Mouse (Mus musculus) embryo, embryonic 10.5 days (tissue): ENCODE results near the gene Gm20894.
"Not testable (repeated sequence)": the region's sequence is repeated elsewhere in the genome, so short reads cannot be mapped to it uniquely, and the experiment has no call there.

Experiments
- DNase-seq: peaks from one replicate; pipeline ENCODE4 v3.0.0-alpha.2; 2015; ENCODE audit warnings: low spot score

The Gm20894 gene

GRCm38 (mm10) chrY:28271412-28271811, at the start of gene Gm20894:
Gene Gm20894, minus strand, starts transcription at chrY:28271512.
- not testable (repeated sequence) for DNase-seq
